8 mouse cellular contexts compared by ENCODE assay signal in the genomic region with DNA sequence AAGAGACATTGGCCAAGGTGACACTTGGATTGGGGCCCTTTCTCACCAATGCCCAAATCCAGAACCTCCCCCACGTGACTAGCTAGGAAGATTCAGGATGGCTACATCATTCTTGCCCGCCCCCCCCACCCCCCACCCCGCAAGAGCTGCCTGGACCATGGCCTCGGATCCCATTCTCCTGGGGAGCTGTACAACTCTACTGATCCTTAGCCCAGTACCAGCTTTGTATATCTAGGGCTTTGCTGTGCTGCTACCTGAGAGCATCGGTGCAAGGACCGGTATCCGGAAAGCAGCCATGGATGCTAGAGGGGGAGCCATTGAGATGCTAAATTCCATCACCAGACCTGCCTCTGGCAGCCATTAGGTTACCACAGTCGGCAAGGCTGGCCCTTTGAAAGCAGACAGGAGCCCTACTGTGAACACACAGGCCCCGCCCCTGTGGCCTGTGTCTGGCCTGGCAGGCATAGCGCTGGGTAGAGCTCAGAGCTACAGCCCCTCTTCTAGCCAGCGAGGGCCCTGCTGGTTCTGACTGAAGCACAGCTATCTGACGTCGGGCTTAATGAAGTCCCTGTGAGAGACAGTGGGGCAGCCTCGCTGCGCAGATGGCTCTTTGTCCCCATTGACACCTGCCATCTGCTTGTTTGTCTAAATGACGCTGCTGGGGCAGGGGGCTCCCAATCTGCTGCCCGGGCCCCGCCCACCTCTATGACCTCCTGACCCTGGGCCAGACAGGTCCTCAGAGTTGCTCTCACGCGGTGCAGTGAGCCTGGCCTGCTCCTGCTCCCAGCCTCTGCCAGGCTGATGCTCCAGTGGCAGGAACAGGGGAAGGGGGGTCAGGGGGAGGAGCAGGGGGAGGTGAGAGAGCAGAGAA.
DNase-seq lines count a peak whose midpoint lies in the region; ATAC-seq and TF ChIP-seq lines count a peak whose summit lies in the region.

No protein-coding gene starts in this region.

- H3K4me2 ChIP-seq in intestine, embryonic 14.5 days (ENCODE audit: low read length): no peak overlapping the region
- H3K4me2 ChIP-seq in intestine, postnatal 0 days (replicated peaks; ENCODE audit: low read depth): no peak overlapping the region; the same call in 1 of the 2 replicates
- peak overlapping the region; percentile 40 for H3K4me2 ChIP-seq in forebrain, embryonic 12.5 days
- H3K4me2 ChIP-seq in midbrain, embryonic 12.5 days (replicated peaks): peak overlapping the region; percentile 36

- H3K9ac ChIP-seq in intestine, embryonic 14.5 days (ENCODE audit: low read length): no peak overlapping the region
- H3K9ac ChIP-seq in intestine, postnatal 0 days (ENCODE audit: low read depth, low read length): no peak overlapping the region
- H3K9ac ChIP-seq in forebrain, embryonic 12.5 days: 0 out of 2 replicates have a peak overlapping the region, but pooled peaks have one; percentile 9
- no peak overlapping the region for H3K9ac ChIP-seq in midbrain, embryonic 12.5 days (replicated peaks)

- no peaks in the 10 kb centered on the region for H3K36me3 ChIP-seq in intestine, embryonic 14.5 days (ENCODE audit: control insufficient read depth, insufficient read depth, low read length)
- no peaks in the 10 kb centered on the region for H3K36me3 ChIP-seq in intestine, postnatal 0 days (ENCODE audit: control insufficient read depth, insufficient read depth)
- H3K36me3 ChIP-seq in forebrain, embryonic 12.5 days (replicated peaks): no peaks in the 10 kb centered on the region
- H3K36me3 ChIP-seq in midbrain, embryonic 12.5 days: no peaks in the 10 kb centered on the region

- peak; percentile 78 for ATAC-seq in intestine, embryonic 14.5 days (replicated peaks; ENCODE audit: low FRiP score, low TSS enrichment, low read depth)
- no peak for ATAC-seq in intestine, postnatal 0 days
- ATAC-seq in forebrain, embryonic 12.5 days (ENCODE audit: low FRiP score): peak; percentile 96
- ATAC-seq in midbrain, embryonic 12.5 days (ENCODE audit: low FRiP score, low read depth): peak; percentile 98

- peaks cover 5% of the 10 kb centered on the region for H3K4me1 ChIP-seq in intestine, embryonic 14.5 days (replicated peaks; ENCODE audit: control insufficient read depth, insufficient read depth, low read length)
- no peaks in the 10 kb centered on the region for H3K4me1 ChIP-seq in intestine, postnatal 0 days (replicated peaks; ENCODE audit: control insufficient read depth, insufficient read depth, low read length)
- peaks cover 23% of the 10 kb centered on the region for H3K4me1 ChIP-seq in forebrain, embryonic 12.5 days
- peaks cover 18% of the 10 kb centered on the region for H3K4me1 ChIP-seq in midbrain, embryonic 12.5 days

- H3K27me3 ChIP-seq in intestine, embryonic 14.5 days (replicated peaks; ENCODE audit: control insufficient read depth, insufficient read depth, low read length): no peaks in the 10 kb centered on the region
- H3K27me3 ChIP-seq in intestine, postnatal 0 days (replicated peaks; ENCODE audit: control insufficient read depth, insufficient read depth, low read length): no peaks in the 10 kb centered on the region
- no peaks in the 10 kb centered on the region for H3K27me3 ChIP-seq in forebrain, embryonic 12.5 days
- H3K27me3 ChIP-seq in midbrain, embryonic 12.5 days: no peaks in the 10 kb centered on the region

- TF ChIP-seq CTCF in intestine, postnatal 0 days (IDR thresholded peaks at IDR 0.05; ENCODE audit: low read depth): no peak

- no peak overlapping the region for H3K4me3 ChIP-seq in intestine, embryonic 14.5 days (ENCODE audit: low read depth, low read length)
- H3K4me3 ChIP-seq in intestine, postnatal 0 days (ENCODE audit: low read depth, low read length): no peak overlapping the region
- peak overlapping the region; percentile 5; the same call in 1 of the 2 replicates for H3K4me3 ChIP-seq in forebrain, embryonic 12.5 days (replicated peaks)
- H3K4me3 ChIP-seq in midbrain, embryonic 12.5 days: no peak overlapping the region

- no peaks in the 10 kb centered on the region for H3K9me3 ChIP-seq in intestine, embryonic 14.5 days (ENCODE audit: control insufficient read depth, low read length)
- H3K9me3 ChIP-seq in intestine, postnatal 0 days (ENCODE audit: control insufficient read depth): no peaks in the 10 kb centered on the region
- no peaks in the 10 kb centered on the region for H3K9me3 ChIP-seq in forebrain, embryonic 12.5 days
- no peaks in the 10 kb centered on the region for H3K9me3 ChIP-seq in midbrain, embryonic 12.5 days

- peak; percentile 57 for DNase-seq in intestine, embryonic 14.5 days (ENCODE audit: low spot score)
- peak; percentile 98 for DNase-seq in R1 (ENCODE audit: low read depth, low spot score)
- no peak for DNase-seq in spleen, adult 12 weeks (ENCODE audit: low spot score)
- no peak for DNase-seq in kidney, postnatal 36 days
- DNase-seq in left cerebral cortex, postnatal 36 days (ENCODE audit: low spot score in 2 of 2): no peak

- no peak overlapping the region for H3K27ac ChIP-seq in intestine, embryonic 14.5 days (ENCODE audit: low read depth)
- no peak overlapping the region for H3K27ac ChIP-seq in intestine, postnatal 0 days (ENCODE audit: low read depth, low read length)
- H3K27ac ChIP-seq in forebrain, embryonic 12.5 days: peak overlapping the region; percentile 93
- H3K27ac ChIP-seq in midbrain, embryonic 12.5 days (replicated peaks): peak overlapping the region; percentile 85

- intact Hi-C loops in left cerebral cortex, postnatal 36 days (cut with DNase I): no loop called here

- WGBS in intestine, embryonic 14.5 days: 9% methylated on average over 20 of the region's 20 CpGs
- WGBS in intestine, postnatal 0 days: 19% methylated on average over 20 of the region's 20 CpGs
- WGBS in forebrain, embryonic 12.5 days: 1% methylated on average over 20 of the region's 20 CpGs
- 2% methylated on average over 20 of the region's 20 CpGs for WGBS in midbrain, embryonic 12.5 days

Comparison
In these comparisons a context has a peak if more than half of its experiments do, and no peak if none do; other contexts are left out.
1. DNase-seq: peak in intestine, embryonic 14.5 days (single experiment) and R1 (single experiment); none in spleen, adult 12 weeks (single experiment), kidney, postnatal 36 days (0 of 2) and left cerebral cortex, postnatal 36 days (0 of 2).
2. H3K27ac ChIP-seq: peak in forebrain, embryonic 12.5 days (single experiment) and midbrain, embryonic 12.5 days (single experiment); none in intestine, embryonic 14.5 days (single experiment) and intestine, postnatal 0 days (single experiment).
3. H3K4me2 ChIP-seq: peak in forebrain, embryonic 12.5 days (single experiment) and midbrain, embryonic 12.5 days (single experiment); none in intestine, embryonic 14.5 days (single experiment) and intestine, postnatal 0 days (single experiment).